Mouse (Mus musculus): ENCODE data around the gene Trub2. TPM values are rescaled to one million over a fixed set of nuclear protein-coding genes. Genes with fewer than 3 reads are reported as not detected.
"Not testable (repeated sequence)": the region's sequence is repeated elsewhere in the genome, so short reads cannot be mapped to it uniquely, and the experiment has no call there.

The Trub2 gene
- polyA plus RNA-seq, 1 experiment from 2014 or later, result 29.1 TPM

GRCm38 (mm10) chr2:29792772-29793487 lies 4.6 kb upstream of the Trub2 start:
- Histone ChIP-seq H3K4me1 (ENCODE audit: control insufficient read depth, insufficient read depth, low read length) (no peaks in the 10 kb centered on the region), H3K4me2 (ENCODE audit: low read depth, low read length) (no peak overlapping the region), H3K9me3 (replicated peaks; ENCODE audit: control insufficient read depth, low read length) (no peaks in the 10 kb centered on the region), H3K27ac (replicated peaks; ENCODE audit: low read depth, low read length) (no peak overlapping the region), H3K9ac (replicated peaks; ENCODE audit: low read length) (no peak overlapping the region), H3K4me3 (ENCODE audit: low read depth, low read length) (no peak overlapping the region), H3K36me3 (replicated peaks; ENCODE audit: control insufficient read depth, insufficient read depth, low read depth, low read length) (no peaks in the 10 kb centered on the region), H3K27me3 (ENCODE audit: control insufficient read depth, insufficient read depth, low read length) (no peaks in the 10 kb centered on the region)
- DNase-seq (ENCODE audit: low spot score), result no peak
- 94% methylated on average over 2 of the region's 2 CpGs for WGBS
- no peak for ATAC-seq (replicated peaks; ENCODE audit: insufficient number of reproducible peaks, low FRiP score, low TSS enrichment, low read depth)

- peak; percentile 77 for ATAC-seq (replicated peaks; ENCODE audit: insufficient number of reproducible peaks, low FRiP score, low TSS enrichment, low read depth)
- Histone ChIP-seq H3K36me3 (replicated peaks; ENCODE audit: control insufficient read depth, insufficient read depth, low read depth, low read length) (peaks cover 15% of the 10 kb centered on the region), H3K9me3 (replicated peaks; ENCODE audit: control insufficient read depth, low read length) (no peaks in the 10 kb centered on the region)
Measured at GRCm38 (mm10) chr2:29787104-29787917, 991 bp downstream of the Trub2 start, which contains the start of gene Coq4. TSS of gene Coq4 (plus strand) at chr2:29787493.

GRCm38 (mm10) chr2:29784290-29784689 lies 4.0 kb downstream of the Trub2 start:
- 68% methylated on average over 4 of the region's 4 CpGs for WGBS
- Histone ChIP-seq H3K9me3 (replicated peaks; ENCODE audit: control insufficient read depth, low read length) (no peaks in the 10 kb centered on the region), H3K4me2 (ENCODE audit: low read depth, low read length) (no peak overlapping the region), H3K36me3 (replicated peaks; ENCODE audit: control insufficient read depth, insufficient read depth, low read depth, low read length) (peaks cover 26% of the 10 kb centered on the region), H3K4me3 (ENCODE audit: low read depth, low read length) (no peak overlapping the region), H3K27ac (replicated peaks; ENCODE audit: low read depth, low read length) (no peak overlapping the region), H3K9ac (replicated peaks; ENCODE audit: low read length) (no peak overlapping the region), H3K27me3 (ENCODE audit: control insufficient read depth, insufficient read depth, low read length) (no peaks in the 10 kb centered on the region), H3K4me1 (ENCODE audit: control insufficient read depth, insufficient read depth, low read length) (no peaks in the 10 kb centered on the region; the same call in 1 of the 2 replicates)
- ATAC-seq (replicated peaks; ENCODE audit: insufficient number of reproducible peaks, low FRiP score, low TSS enrichment, low read depth) (no peak), DNase-seq (ENCODE audit: low spot score) (no peak)

More at GRCm38 (mm10) chr2:29787104-29787917, 991 bp downstream of the Trub2 start, which contains the start of gene Coq4:
- Histone ChIP-seq H3K27ac (replicated peaks; ENCODE audit: low read depth, low read length) (0 out of 2 replicates have a peak within 1 kb of the TSS, but pooled peaks have one; percentile 8), H3K27me3 (ENCODE audit: control insufficient read depth, insufficient read depth, low read length) (no peaks in the 10 kb centered on the region), H3K9ac (replicated peaks; ENCODE audit: low read length) (peak within 1 kb of the TSS; percentile 81), H3K4me3 (ENCODE audit: low read depth, low read length) (peak within 1 kb of the TSS; percentile 84), H3K4me2 (ENCODE audit: low read depth, low read length) (peak within 1 kb of the TSS; percentile 75), H3K4me1 (ENCODE audit: control insufficient read depth, insufficient read depth, low read length) (no peaks in the 10 kb centered on the region; the same call in 1 of the 2 replicates)
- peak; percentile 97 for DNase-seq (ENCODE audit: low spot score)
- WGBS, result 2% methylated on average over 31 of the region's 31 CpGs

GRCm38 (mm10) chr2:29781256-29781655 lies 7.0 kb downstream of the Trub2 start:
- ATAC-seq (replicated peaks; ENCODE audit: insufficient number of reproducible peaks, low FRiP score, low TSS enrichment, low read depth); H3K9me3 ChIP-seq (replicated peaks; ENCODE audit: control insufficient read depth, low read length); H3K9ac ChIP-seq (replicated peaks; ENCODE audit: low read length); H3K27ac ChIP-seq (replicated peaks; ENCODE audit: low read depth, low read length); H3K4me3 ChIP-seq (ENCODE audit: low read depth, low read length); H3K27me3 ChIP-seq (ENCODE audit: control insufficient read depth, insufficient read depth, low read length); H3K4me1 ChIP-seq (ENCODE audit: control insufficient read depth, insufficient read depth, low read length); H3K4me2 ChIP-seq (ENCODE audit: low read depth, low read length); DNase-seq (ENCODE audit: low spot score): not testable (repeated sequence)
- H3K36me3 ChIP-seq (replicated peaks; ENCODE audit: control insufficient read depth, insufficient read depth, low read depth, low read length), result peaks cover 36% of the 10 kb centered on the region
- WGBS, result 94% methylated on average over 2 of the region's 2 CpGs

GRCm38 (mm10) chr2:29773323-29773722 lies 15.0 kb downstream of the Trub2 start:
- ATAC-seq (replicated peaks; ENCODE audit: insufficient number of reproducible peaks, low FRiP score, low TSS enrichment, low read depth), result no peak
- H3K9ac ChIP-seq (replicated peaks; ENCODE audit: low read length), result no peak overlapping the region
- no peaks in the 10 kb centered on the region for H3K9me3 ChIP-seq (replicated peaks; ENCODE audit: control insufficient read depth, low read length)
- no peaks in the 10 kb centered on the region for H3K4me1 ChIP-seq (ENCODE audit: control insufficient read depth, insufficient read depth, low read length)
- 97% methylated on average over 4 of the region's 4 CpGs for WGBS
- no peak overlapping the region for H3K4me2 ChIP-seq (ENCODE audit: low read depth, low read length)
- H3K36me3 ChIP-seq (replicated peaks; ENCODE audit: control insufficient read depth, insufficient read depth, low read depth, low read length), result peaks cover 8% of the 10 kb centered on the region
- no peak overlapping the region for H3K4me3 ChIP-seq (ENCODE audit: low read depth, low read length)
- H3K27ac ChIP-seq (replicated peaks; ENCODE audit: low read depth, low read length), result no peak overlapping the region
- DNase-seq (ENCODE audit: low spot score), result no peak
- H3K27me3 ChIP-seq (ENCODE audit: control insufficient read depth, insufficient read depth, low read length), result no peaks in the 10 kb centered on the region

GRCm38 (mm10) chr2:29771611-29772461 lies 16.5 kb downstream of the Trub2 start:
- H3K27me3 ChIP-seq (ENCODE audit: control insufficient read depth, insufficient read depth, low read length), result no peaks in the 10 kb centered on the region
- peaks cover 3% of the 10 kb centered on the region for H3K36me3 ChIP-seq (replicated peaks; ENCODE audit: control insufficient read depth, insufficient read depth, low read depth, low read length)
- ATAC-seq (replicated peaks; ENCODE audit: insufficient number of reproducible peaks, low FRiP score, low TSS enrichment, low read depth), result no peak
- WGBS, result 91% methylated on average over 8 of the region's 8 CpGs
- no peak overlapping the region for H3K27ac ChIP-seq (replicated peaks; ENCODE audit: low read depth, low read length)
- no peak overlapping the region for H3K9ac ChIP-seq (replicated peaks; ENCODE audit: low read length)
- no peaks in the 10 kb centered on the region for H3K9me3 ChIP-seq (replicated peaks; ENCODE audit: control insufficient read depth, low read length)
- H3K4me3 ChIP-seq (ENCODE audit: low read depth, low read length), result no peak overlapping the region
- no peaks in the 10 kb centered on the region for H3K4me1 ChIP-seq (ENCODE audit: control insufficient read depth, insufficient read depth, low read length)
- no peak overlapping the region for H3K4me2 ChIP-seq (ENCODE audit: low read depth, low read length)
- no peak for DNase-seq (ENCODE audit: low spot score)

GRCm38 (mm10) chr2:29770162-29770561 lies 18.1 kb downstream of the Trub2 start:
- ATAC-seq (replicated peaks; ENCODE audit: insufficient number of reproducible peaks, low FRiP score, low TSS enrichment, low read depth) (no peak), DNase-seq (ENCODE audit: low spot score) (no peak)
- H3K27ac ChIP-seq (replicated peaks; ENCODE audit: low read depth, low read length), result no peak overlapping the region
- no peaks in the 10 kb centered on the region for H3K27me3 ChIP-seq (ENCODE audit: control insufficient read depth, insufficient read depth, low read length)
- H3K9me3 ChIP-seq (replicated peaks; ENCODE audit: control insufficient read depth, low read length), result no peaks in the 10 kb centered on the region
- H3K4me1 ChIP-seq (ENCODE audit: control insufficient read depth, insufficient read depth, low read length), result no peaks in the 10 kb centered on the region
- peaks cover 3% of the 10 kb centered on the region for H3K36me3 ChIP-seq (replicated peaks; ENCODE audit: control insufficient read depth, insufficient read depth, low read depth, low read length)
- H3K4me3 ChIP-seq (ENCODE audit: low read depth, low read length), result no peak overlapping the region
- no peak overlapping the region for H3K9ac ChIP-seq (replicated peaks; ENCODE audit: low read length)
- no peak overlapping the region for H3K4me2 ChIP-seq (ENCODE audit: low read depth, low read length)
